Mouse (Mus musculus) lung, adult 18-20 months (tissue): Measurements from ENCODE around the gene Nup107.
A peak's percentile ranks its signal among the peaks of the same experiment; 100 is the strongest.
"Not testable (repeated sequence)": the region's sequence is repeated elsewhere in the genome, so short reads cannot be mapped to it uniquely, and the experiment has no call there.

Experiments used
- DNase-seq, 2 experiments: peaks; one replicate each; pipeline ENCODE4 v3.0.0; 2022; ENCODE audit warnings: mixed read lengths in 2 of 2

Gene Nup107

GRCm38 (mm10) chr10:117714048-117714545 is 78.4 kb downstream of the Nup107 start:
- no peak for DNase-seq

DNA sequence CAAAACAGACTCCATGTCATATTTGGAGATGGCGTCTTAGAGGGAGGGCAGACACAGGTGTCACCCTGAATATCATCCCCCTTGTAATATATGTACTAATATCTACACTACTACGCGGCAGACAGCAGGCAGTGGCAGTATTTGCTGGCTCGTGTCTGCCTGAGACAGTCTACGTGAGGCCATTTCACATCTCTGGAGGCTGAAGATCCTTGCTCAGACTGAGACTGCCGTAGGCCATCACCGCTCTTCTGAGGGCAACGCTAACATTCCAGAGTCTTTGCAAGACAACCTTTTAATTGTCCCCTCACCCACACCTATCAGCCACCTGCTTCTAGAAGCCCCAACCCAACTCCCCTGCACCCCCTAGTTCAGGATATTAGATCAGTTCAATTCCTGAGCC is 79.0 kb downstream of the Nup107 start:
- DNase-seq = no peak

GRCm38 (mm10) chr10:117712871-117713270 is 79.6 kb downstream of the Nup107 start:
- no peak for DNase-seq

DNA sequence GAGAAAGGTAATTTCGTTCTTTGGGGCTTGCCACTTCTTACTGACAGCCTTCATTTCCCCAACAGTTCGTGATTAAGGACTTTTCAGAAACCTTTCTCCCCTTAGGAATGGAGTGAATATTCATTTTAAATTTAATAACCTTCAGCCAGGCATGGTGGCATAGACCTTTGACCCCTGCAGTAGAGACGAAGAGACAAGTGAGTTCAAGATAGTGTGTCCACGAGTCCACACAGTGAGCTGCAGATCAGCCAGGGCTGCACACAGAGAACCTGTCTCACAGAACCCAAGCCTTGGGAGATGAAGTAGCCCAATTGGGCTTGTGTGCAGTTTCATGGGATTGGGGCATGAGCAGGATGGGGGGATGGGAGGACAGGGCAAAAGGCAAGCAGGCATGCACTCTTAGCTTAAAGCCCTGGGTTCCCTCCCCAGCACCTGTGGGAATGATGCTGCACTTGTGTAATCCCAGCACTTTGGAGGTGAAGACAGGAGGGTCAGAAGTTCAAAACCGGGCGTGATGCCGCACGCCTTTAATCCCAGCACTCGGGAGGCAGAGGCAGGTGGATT is 80.2 kb downstream of the Nup107 start:
- no peak for DNase-seq

GRCm38 (mm10) chr10:117711408-117711807 is 81.1 kb downstream of the Nup107 start:
- no peak for DNase-seq

GRCm38 (mm10) chr10:117710604-117711141 is 81.8 kb downstream of the Nup107 start, which contains the start of gene Mdm2:
TSS of gene Mdm2 (minus strand) at chr10:117710758.
- DNase-seq = peak; percentile 94 to 95

DNA sequence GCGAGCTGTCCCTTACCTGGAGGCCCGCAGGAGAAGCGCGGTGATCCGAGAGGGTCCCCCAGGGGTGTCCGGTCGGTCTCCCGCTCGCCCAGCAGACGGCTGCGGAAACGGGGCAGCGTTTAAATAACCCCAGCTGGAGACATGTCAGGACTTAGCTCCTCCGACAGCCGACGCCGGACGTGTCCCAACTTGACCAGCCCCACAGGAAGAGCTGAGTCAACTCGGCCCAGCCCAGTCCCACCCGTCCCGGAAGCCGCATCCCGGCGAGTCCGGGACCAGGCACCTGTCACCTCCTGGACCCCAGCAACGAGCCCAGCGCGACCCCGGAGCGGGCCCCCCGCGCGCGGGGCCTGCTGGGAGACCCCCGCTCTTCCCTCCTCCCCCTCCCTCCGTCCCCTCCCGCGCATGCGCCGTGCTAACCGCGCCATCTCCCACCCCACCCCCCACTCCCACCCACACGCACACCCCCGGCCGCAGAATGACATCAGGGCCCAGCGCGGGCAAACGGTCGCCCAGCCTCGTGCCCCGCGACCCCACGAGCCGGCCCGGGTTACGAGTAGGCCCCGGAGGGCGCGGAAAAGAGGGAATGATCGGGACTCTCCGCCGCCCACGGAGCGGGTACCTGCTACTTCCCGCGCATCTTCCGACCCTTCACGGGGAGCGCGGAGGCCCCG is 82.4 kb downstream of the Nup107 start:
- peak; percentile 86 to 88 for DNase-seq

DNA sequence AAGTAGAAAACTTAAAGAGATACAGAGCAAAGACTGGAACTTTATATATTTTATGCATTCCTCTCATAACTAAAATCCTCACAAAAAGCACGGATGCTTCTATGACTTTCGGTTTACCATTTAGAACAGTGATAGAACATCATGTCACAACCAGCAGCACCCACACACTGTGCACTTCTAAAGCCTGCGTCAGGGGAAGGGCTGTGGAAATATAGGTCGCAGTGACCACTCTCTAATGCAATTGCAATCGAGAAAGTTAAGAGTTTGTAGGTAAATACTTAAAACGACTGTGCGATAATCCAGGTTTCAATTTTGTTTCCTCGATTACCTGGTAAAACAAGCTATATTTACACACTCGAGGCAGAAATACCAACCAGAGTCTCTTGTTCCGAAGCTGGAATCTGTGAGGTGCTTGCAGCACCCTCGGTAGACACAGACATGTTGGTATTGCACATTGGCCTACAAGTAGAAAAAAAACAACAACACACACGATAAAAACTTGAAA is 83.1 kb downstream of the Nup107 start:
- DNase-seq = peak in 1 of 2 experiments; percentile 39

GRCm38 (mm10) chr10:117708856-117709255 is 83.6 kb downstream of the Nup107 start:
- DNase-seq = no peak

- no peak for DNase-seq
These were observed 84.1 kb downstream of the Nup107 start for GRCm38 (mm10) chr10:117708376-117708775.

- no peak for DNase-seq
These were observed 85.2 kb downstream of the Nup107 start for GRCm38 (mm10) chr10:117707114-117707838.

DNA sequence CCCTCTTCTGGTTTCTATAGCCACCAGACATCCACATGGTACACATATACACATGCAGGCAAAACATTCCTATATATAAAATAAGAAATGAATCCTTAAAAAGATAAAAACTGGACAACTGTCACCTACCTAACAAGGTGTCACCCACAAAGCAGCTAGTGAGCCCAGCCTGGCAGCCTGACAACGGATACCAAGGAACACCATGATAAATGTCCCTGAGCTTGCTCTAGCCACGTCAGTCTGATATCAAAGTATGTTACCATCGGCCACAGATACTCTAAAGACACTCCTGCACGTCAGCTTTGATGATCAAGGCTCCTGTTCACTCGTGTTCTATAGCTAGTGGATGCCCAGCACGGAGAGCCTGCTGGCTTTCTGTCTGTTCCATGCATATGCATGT is 86.1 kb downstream of the Nup107 start:
- DNase-seq = no peak

- DNase-seq = no peak
These were observed 86.7 kb downstream of the Nup107 start for GRCm38 (mm10) chr10:117705806-117706205.

- DNase-seq = no peak
These were observed 87.6 kb downstream of the Nup107 start for GRCm38 (mm10) chr10:117704964-117705335.

DNA sequence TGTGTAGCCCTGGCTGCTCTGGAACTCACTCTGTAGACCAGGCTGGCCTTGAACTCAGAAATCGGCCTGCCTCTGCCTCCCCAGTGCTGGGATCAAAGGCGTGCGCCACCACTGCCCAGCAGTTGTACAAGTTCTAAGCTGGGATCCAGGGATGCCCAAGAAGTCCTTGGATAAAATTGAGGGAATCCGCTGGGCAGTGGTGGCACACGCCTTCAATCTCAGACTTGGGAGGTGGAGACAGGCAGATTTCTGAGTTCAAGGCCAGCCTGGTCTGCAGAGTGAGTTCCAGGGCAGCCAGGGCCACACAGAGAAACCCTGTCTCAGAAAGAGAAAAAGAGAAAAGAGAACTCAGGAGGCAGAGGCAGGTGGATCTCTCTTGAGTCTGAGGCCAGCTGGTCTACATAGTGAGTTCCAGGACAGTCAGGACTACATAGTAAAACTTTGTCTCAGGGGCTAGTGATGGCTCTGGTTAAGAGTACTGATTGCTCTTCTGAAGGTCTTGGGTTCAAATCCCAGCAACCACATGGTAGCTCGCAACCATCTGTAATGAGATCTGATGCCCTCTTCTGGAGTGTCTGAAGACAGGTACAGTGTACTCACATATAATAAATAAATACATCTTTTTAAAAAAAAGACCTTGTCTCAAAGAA is 88.1 kb downstream of the Nup107 start:
- DNase-seq = not testable (repeated sequence)

DNA sequence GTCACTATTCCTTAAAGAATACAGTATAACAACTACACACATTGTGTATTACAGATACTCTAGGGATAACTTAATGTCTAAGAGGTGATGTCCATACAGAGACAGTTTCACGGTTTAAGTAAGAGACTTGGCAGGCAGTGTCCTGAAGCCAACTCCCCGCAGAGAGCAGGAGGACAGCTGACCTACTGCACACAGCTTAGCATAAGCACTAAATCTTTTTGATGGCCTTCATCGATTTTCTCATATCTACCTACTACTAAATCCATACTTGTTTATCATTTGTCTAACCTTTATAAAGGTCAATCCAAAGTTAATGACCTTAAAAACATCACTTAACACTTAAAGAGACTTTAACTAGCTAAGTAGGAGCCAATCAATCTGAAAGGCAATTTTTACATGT is 89.0 kb downstream of the Nup107 start:
- DNase-seq = no peak

- no peak for DNase-seq
These were observed 90.3 kb downstream of the Nup107 start for GRCm38 (mm10) chr10:117702024-117702833.

GRCm38 (mm10) chr10:117701034-117701829 is 91.3 kb downstream of the Nup107 start:
- no peak for DNase-seq
